Mouse (Mus musculus): ENCODE measurements at regions not wholly inside any gene's neighbourhood (a gene's known extent, or its start where the extent isn't known, plus 50 kb on each side); places are given as distances from the start of the nearest gene placed in this dataset.

GRCm38 (mm10) chr16:19052791-19053190 lies 176.0 kb downstream of the Hira start:
- H3K36me3 ChIP-seq (ENCODE audit: control insufficient read depth, insufficient read depth, low read length, poor library complexity, severe bottlenecking) = no peaks in the 10 kb centered on the region
- TF ChIP-seq CTCF (IDR thresholded peaks at IDR 0.05; ENCODE audit: low read depth, low read length) (no peak), POLR2A (IDR thresholded peaks at IDR 0.05; ENCODE audit: insufficient read depth, low read length) (no peak), EP300 (IDR thresholded peaks at IDR 0.05; ENCODE audit: insufficient read depth, low read depth, low read length) (no peak)
- H3K27me3 ChIP-seq (ENCODE audit: control insufficient read depth, insufficient read depth, low read length, poor library complexity, severe bottlenecking) = no peaks in the 10 kb centered on the region
- no peaks in the 10 kb centered on the region for H3K9me3 ChIP-seq (replicated peaks; ENCODE audit: control insufficient read depth, insufficient read depth, low read length, poor library complexity, severe bottlenecking)
- no peak overlapping the region for H3K9ac ChIP-seq (ENCODE audit: low read depth, poor library complexity, severe bottlenecking)
- no peak overlapping the region for H3K4me3 ChIP-seq (ENCODE audit: low read depth, low read length)
- H3K27ac ChIP-seq (ENCODE audit: insufficient read depth, low read length) = no peak overlapping the region
- H3K4me1 ChIP-seq (ENCODE audit: control insufficient read depth, insufficient read depth, low read length) = no peaks in the 10 kb centered on the region

DNA sequence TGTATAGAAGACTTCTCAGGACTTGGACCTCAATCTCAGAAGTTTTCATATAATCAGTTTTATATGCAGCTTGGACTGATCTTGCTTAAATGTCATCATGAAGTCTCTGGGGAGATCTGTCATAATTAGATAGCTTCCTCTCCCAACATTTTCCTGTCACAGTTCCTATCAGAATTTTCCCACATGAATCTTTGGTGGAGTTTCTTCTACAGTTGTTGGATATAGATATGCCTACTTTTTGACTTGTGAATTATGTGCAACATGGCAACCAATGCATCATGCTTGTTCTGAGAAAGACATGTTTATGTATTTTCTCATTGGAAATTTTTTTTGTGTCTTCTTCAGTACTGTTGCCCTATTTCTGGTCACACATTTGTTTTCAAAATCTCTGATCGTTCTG lies 183.5 kb downstream of the Hira start:
- Histone ChIP-seq H3K9ac (ENCODE audit: low read depth, poor library complexity, severe bottlenecking) (no peak overlapping the region), H3K27ac (ENCODE audit: insufficient read depth, low read length) (no peak overlapping the region), H3K27me3 (ENCODE audit: control insufficient read depth, insufficient read depth, low read length, poor library complexity, severe bottlenecking) (no peaks in the 10 kb centered on the region), H3K36me3 (ENCODE audit: control insufficient read depth, insufficient read depth, low read length, poor library complexity, severe bottlenecking) (no peaks in the 10 kb centered on the region), H3K9me3 (replicated peaks; ENCODE audit: control insufficient read depth, insufficient read depth, low read length, poor library complexity, severe bottlenecking) (no peaks in the 10 kb centered on the region), H3K4me1 (ENCODE audit: control insufficient read depth, insufficient read depth, low read length) (no peaks in the 10 kb centered on the region), H3K4me3 (ENCODE audit: low read depth, low read length) (no peak overlapping the region)
- TF ChIP-seq CTCF (IDR thresholded peaks at IDR 0.05; ENCODE audit: low read depth, low read length) (no peak), POLR2A (IDR thresholded peaks at IDR 0.05; ENCODE audit: insufficient read depth, low read length) (no peak), EP300 (IDR thresholded peaks at IDR 0.05; ENCODE audit: insufficient read depth, low read depth, low read length) (no peak)

- Histone ChIP-seq H3K27me3 (ENCODE audit: control insufficient read depth, insufficient read depth, low read length, poor library complexity, severe bottlenecking) (no peaks in the 10 kb centered on the region), H3K9ac (ENCODE audit: low read depth, poor library complexity, severe bottlenecking) (no peak overlapping the region), H3K9me3 (replicated peaks; ENCODE audit: control insufficient read depth, insufficient read depth, low read length, poor library complexity, severe bottlenecking) (no peaks in the 10 kb centered on the region), H3K4me3 (ENCODE audit: low read depth, low read length) (no peak overlapping the region), H3K27ac (ENCODE audit: insufficient read depth, low read length) (no peak overlapping the region), H3K4me1 (ENCODE audit: control insufficient read depth, insufficient read depth, low read length) (no peaks in the 10 kb centered on the region), H3K36me3 (ENCODE audit: control insufficient read depth, insufficient read depth, low read length, poor library complexity, severe bottlenecking) (no peaks in the 10 kb centered on the region)
- TF ChIP-seq CTCF (IDR thresholded peaks at IDR 0.05; ENCODE audit: low read depth, low read length) = no peak
Measured at GRCm38 (mm10) chr16:19061796-19062195, 185.0 kb downstream of the Hira start.

- no peaks in the 10 kb centered on the region for H3K9me3 ChIP-seq (replicated peaks; ENCODE audit: control insufficient read depth, insufficient read depth, low read length, poor library complexity, severe bottlenecking)
- no peaks in the 10 kb centered on the region for H3K36me3 ChIP-seq (ENCODE audit: control insufficient read depth, insufficient read depth, low read length, poor library complexity, severe bottlenecking)
- TF ChIP-seq POLR2A (IDR thresholded peaks at IDR 0.05; ENCODE audit: insufficient read depth, low read length) (no peak), EP300 (IDR thresholded peaks at IDR 0.05; ENCODE audit: insufficient read depth, low read depth, low read length) (no peak), CTCF (IDR thresholded peaks at IDR 0.05; ENCODE audit: low read depth, low read length) (no peak)
- H3K27ac ChIP-seq (ENCODE audit: insufficient read depth, low read length) = no peak overlapping the region
- no peak overlapping the region for H3K9ac ChIP-seq (ENCODE audit: low read depth, poor library complexity, severe bottlenecking)
- no peaks in the 10 kb centered on the region for H3K27me3 ChIP-seq (ENCODE audit: control insufficient read depth, insufficient read depth, low read length, poor library complexity, severe bottlenecking)
- no peak overlapping the region for H3K4me3 ChIP-seq (ENCODE audit: low read depth, low read length)
- H3K4me1 ChIP-seq (ENCODE audit: control insufficient read depth, insufficient read depth, low read length) = no peaks in the 10 kb centered on the region
Measured at GRCm38 (mm10) chr16:19062557-19063400, 185.9 kb downstream of the Hira start.

- Histone ChIP-seq H3K4me1 (ENCODE audit: control insufficient read depth, insufficient read depth, low read length) (no peaks in the 10 kb centered on the region), H3K9ac (ENCODE audit: low read depth, poor library complexity, severe bottlenecking) (no peak overlapping the region), H3K27ac (ENCODE audit: insufficient read depth, low read length) (no peak overlapping the region), H3K36me3 (ENCODE audit: control insufficient read depth, insufficient read depth, low read length, poor library complexity, severe bottlenecking) (no peaks in the 10 kb centered on the region), H3K9me3 (replicated peaks; ENCODE audit: control insufficient read depth, insufficient read depth, low read length, poor library complexity, severe bottlenecking) (no peaks in the 10 kb centered on the region), H3K4me3 (ENCODE audit: low read depth, low read length) (no peak overlapping the region), H3K27me3 (ENCODE audit: control insufficient read depth, insufficient read depth, low read length, poor library complexity, severe bottlenecking) (no peaks in the 10 kb centered on the region)
- TF ChIP-seq CTCF (IDR thresholded peaks at IDR 0.05; ENCODE audit: low read depth, low read length) (no peak), POLR2A (IDR thresholded peaks at IDR 0.05; ENCODE audit: insufficient read depth, low read length) (no peak), EP300 (IDR thresholded peaks at IDR 0.05; ENCODE audit: insufficient read depth, low read depth, low read length) (no peak)
Measured at GRCm38 (mm10) chr16:19063401-19063762, 186.5 kb downstream of the Hira start.

DNA sequence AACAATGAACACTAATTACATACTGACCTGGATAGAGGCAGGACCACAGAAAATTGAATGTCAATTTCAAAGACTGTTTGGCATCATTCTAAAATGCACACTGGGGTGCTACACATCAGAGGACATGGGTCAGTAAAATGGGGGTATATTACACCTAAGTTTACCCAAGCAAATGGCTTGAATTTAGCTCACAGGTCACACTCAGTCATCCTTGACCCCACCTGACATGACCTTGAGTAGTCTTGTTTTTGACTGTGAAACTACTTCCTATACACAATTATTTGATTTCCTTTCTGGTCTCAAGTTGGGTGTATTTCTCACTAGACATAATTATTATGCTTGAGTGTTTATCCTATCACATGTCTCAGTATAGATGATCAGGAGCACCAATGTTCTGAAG lies 187.6 kb downstream of the Hira start:
- Histone ChIP-seq H3K27ac (ENCODE audit: insufficient read depth, low read length) (no peak overlapping the region), H3K27me3 (ENCODE audit: control insufficient read depth, insufficient read depth, low read length, poor library complexity, severe bottlenecking) (no peaks in the 10 kb centered on the region), H3K36me3 (ENCODE audit: control insufficient read depth, insufficient read depth, low read length, poor library complexity, severe bottlenecking) (no peaks in the 10 kb centered on the region), H3K4me1 (ENCODE audit: control insufficient read depth, insufficient read depth, low read length) (no peaks in the 10 kb centered on the region), H3K9me3 (replicated peaks; ENCODE audit: control insufficient read depth, insufficient read depth, low read length, poor library complexity, severe bottlenecking) (no peaks in the 10 kb centered on the region), H3K9ac (ENCODE audit: low read depth, poor library complexity, severe bottlenecking) (no peak overlapping the region), H3K4me3 (ENCODE audit: low read depth, low read length) (no peak overlapping the region)
- no peak for TF ChIP-seq CTCF (IDR thresholded peaks at IDR 0.05; ENCODE audit: low read depth, low read length)
- TF ChIP-seq POLR2A (IDR thresholded peaks at IDR 0.05; ENCODE audit: insufficient read depth, low read length) = no peak
- TF ChIP-seq EP300 (IDR thresholded peaks at IDR 0.05; ENCODE audit: insufficient read depth, low read depth, low read length) = no peak

Measured in ES-Bruce4 (cell line).